Mouse (Mus musculus) B cell, adult 2 months (primary cell): Measurements from ENCODE around the gene Pigm.
A peak's percentile ranks its signal among the peaks of the same experiment; 100 is the strongest.

Experiments used
- DNase-seq, 2 experiments: peaks; one replicate each; pipeline ENCODE4 v3.0.0; 2022

Gene Pigm

DNA sequence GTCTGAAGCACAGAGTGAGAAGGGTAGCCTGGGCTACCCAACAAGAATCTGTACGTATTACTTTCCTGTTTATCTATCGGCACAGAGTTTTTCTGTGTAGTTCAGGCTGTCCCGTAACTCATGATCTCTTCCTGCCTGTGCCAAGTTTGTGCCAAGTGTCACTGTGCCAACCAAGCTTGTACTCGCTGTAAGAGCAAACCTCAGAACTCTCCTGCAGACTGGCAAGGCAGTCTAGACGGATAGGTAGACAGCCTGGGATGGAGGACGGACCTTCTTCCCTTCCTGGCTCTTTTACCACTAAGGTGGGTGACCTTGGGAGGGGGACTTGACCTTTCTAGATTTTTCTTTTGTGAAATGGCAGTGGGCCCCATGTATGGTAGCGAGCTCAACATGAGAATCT, 38.7 kb downstream of the Pigm start:
- DNase-seq = no peak

DNA sequence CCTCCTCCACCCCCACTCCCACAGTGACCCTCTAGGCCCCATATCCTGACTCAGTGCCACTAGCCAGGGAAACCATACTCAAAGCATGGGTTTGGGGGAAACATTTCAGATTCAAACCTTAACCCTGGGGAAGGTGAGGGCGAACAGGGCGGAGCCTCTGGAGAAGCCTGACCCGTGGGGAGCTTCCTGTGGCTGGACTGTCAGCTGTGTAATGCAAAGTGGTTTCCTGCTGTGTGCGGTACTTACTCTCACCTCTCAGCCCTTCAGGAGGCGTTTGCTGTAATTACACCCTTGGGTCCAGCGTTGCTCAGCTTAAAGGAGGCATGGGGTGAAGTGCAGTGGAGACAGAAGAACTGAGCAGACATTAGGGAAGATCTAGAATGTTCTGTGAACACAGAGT, 41.8 kb downstream of the Pigm start:
- peak in 1 of 2 experiments; percentile 30 for DNase-seq

DNA sequence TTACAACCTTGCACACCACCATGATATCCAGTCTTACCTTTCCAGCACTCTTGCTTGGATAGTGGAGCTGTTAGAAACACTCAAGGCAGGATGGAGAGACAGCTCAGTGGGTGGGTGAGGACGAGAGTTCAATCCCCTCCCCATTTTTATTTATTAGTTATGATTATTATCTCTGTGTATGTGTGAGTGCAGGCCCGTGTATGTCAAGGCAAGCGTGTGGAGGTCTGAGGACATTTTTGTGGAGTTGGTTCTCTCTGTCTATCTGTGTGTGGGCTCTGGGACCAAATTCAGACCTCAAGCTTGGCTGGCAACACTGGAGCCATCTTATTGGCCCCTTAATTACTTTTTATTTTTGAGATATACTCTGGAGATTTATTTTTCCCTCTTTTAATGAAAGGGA, 42.3 kb downstream of the Pigm start:
- no peak for DNase-seq

DNA sequence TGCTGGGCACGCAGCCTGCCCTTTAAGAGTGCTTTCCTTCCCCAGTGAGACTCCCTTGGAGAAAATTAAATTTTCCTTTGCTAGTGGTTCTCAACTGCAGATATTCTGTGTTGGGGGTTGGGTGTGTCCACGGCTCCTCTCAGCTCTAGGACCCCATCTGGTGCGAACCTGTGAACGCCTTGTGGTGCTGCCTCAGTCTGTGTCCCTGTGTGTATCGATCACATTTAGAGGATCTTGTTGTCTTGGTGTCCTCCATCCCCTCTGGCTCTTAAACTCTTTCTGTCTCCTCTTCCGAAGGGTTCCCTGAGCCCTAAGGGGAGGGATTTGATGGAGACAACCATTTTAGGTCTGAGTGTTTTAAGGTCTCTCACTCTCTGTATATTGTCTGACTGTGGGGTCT, 43.8 kb downstream of the Pigm start:
- DNase-seq = no peak

DNA sequence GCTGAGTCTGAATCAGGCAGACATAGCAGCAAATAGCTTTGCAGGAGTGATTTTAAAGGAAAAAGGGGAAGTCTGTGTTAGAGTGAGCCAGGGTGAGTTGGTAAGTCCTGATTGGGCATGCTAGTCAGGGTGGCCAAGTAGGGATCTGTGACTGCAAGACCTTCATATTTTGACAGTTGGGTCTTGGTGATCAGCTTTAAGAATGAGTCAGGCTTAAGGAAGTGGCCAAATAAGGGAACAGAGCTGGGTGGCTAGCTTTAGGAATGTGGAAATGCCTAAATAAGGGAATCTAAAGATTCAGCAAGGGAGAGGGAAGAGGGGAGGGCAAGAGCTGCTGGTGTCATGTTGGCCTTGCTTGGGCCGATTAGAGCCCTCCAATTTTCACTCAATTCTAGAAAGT, 47.0 kb downstream of the Pigm start:
- no peak for DNase-seq

DNA sequence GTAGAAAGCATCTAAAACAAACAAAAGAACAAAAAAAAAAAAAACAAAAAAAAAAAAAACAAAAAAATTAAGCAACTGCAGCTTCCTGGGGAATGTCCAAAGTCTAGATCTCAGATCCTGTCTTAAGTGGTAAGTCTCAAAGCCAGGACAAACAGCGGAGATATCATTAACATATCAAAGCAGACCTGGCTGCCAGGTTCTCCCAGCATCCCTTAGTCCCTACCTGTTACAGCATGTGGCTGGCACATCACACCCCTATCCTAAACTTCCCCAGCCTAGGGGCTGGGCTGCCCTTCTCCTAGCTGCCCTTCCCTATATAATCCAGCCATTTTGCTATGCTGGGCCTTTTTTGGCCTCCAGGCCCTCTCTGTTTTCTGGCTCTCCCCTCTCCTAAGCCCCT, 50.1 kb downstream of the Pigm start:
- DNase-seq = no peak

DNA sequence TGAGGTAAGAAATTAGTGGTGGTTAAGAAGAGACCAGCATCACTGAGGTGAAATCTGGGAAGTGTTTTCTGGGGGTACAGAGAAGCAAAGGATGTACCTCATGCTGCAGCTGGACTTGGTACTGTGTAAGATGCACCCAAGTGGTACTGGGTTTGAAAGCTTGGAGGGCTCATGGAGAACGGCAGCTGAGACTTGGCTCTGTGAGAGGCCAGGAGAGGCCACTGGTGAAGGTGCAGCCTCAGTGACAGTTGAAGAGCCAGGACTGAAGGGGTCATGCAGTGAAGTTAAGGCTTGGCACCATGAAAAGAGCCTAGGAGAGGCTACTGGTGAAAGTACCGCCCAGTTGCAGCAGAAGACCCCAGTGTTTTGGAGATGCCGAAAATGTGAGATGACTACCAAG, 51.5 kb downstream of the Pigm start:
- no peak for DNase-seq

DNA sequence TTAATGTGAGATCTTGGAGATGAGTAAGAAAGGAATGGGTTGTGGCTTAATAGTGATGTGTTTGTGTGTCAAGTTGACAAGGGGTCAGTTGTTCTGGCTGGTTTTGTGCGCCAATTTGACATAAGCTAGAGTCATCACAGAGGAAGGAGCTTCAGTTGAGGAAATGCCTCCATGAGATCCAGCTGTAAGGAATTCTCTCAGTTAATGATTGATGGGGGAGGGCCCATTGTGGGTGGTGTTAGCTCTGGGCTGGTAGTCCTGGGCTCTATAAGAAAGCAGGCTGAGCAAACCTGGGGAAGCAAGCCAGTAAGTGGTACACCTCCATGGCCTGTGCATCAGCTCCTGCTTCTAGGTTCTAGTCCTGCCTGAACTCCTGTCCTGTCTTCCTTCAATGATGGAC, 52.3 kb downstream of the Pigm start:
- no peak for DNase-seq

DNA sequence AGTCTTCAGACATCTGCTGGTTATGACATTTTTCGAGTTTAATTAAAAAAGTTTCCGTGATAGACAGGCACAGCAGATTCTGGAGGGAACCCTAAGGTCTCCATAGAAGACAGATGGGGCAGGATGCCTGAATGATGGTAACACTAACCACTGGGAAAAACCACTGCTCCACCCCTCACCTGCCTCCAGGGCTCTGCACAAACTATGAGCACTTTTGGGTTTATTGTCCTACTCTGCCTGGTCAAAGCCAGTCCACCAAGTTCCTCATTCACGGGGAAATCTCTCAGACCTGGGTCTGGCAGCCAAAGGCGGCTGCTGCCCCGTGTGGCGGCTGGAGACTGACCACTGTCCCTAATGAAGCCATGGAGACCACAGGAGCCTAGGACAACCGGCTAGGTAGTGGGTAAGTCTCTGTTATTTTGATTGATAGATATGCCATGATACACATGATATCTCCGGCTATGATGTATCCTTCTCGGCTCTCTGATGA, 54.4 kb downstream of the Pigm start:
- DNase-seq = no peak

DNA sequence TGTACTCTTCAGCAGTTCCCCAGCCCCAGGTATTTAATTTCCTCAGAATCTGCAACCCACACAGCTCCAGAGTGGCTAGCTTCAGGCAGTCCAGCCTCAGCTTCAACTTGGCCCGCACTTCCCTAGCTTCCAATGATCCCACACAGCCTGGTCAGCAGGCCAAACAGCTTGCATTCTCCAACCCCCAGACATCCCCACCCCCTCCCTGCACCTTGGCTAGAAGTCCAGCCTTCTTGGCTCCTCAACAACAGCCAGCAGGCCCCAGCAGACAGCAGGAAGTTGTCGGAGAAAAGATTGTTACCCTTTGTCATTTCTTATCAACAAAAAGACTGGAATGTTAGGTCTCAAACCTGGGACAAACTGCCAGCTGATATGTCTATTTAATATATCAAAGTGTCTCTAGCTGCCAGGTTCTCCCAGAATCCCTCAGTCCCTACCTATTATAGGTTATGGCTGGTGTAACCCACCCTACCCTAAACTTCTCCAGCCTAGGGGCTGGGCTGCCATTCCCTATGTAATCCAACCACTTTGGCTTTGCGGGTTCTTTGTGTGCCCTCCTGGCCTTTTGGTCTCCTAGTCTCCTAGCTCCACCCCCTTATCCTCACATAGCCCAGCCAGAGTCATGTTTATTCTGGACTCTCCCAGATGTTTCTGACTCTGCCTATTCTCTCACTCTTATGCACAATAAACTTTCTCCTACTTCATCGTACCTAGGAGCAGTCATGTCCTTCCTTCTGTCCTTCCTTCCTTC, 55.7 kb downstream of the Pigm start:
- no peak for DNase-seq

DNA sequence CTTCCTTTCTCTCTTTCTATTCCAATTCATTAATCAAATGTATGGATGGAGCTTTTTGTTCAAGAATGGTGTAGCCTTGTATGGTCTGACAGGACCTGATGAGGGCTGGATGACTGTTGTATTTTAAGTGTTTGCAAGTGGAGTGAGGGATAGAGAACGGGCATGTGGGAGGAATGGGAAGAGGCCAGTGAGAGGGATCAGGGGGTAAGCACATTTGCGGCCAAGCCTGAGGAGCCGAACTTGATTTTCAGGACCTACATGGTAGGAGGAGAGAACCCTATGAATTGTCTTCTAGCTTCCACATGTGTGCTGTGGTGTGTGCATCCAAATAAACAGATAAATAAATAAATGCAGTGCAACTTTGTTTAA, 56.2 kb downstream of the Pigm start:
- DNase-seq = no peak

DNA sequence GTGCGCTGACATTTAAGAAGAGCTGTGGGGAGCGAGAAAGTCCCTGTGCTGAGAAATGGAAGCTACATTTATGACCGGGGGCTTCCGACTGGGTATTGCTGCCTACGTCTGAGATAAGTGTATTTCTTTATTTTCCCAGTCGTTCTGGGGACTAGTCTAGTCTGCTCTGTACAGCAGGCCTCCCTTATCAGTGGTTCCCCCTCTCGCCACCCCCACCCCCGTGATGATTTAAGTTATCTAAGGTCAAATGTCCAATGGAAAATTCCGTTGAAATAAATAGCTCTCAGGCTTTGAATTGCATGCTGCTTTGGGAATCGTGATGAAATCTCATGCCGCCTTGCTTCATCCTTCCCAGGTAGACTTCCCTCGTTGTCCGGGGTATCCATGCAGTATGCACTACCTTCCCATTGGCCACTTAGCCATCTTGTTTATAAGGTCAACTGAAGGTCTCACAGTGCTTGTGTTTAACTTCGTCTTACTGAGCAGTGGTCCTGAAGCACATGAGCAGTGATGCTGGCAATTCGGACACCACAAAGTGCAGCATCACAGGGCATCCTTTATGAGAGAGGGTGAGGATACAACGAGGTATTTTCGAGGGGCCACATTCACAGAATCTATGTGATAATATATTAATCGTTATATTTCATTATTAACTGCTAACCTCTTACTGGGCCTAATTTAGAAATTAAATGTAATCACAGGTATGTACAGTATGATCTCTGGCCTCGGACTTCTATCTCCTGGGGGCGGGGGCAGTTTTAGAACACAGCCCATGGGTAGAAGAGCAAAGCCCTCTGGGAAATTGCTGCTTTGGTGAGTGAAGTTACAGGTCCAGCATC, 56.9 kb downstream of the Pigm start:
- no peak for DNase-seq
